Mouse (Mus musculus) heart, postnatal 0 days (tissue): ENCODE measurements at regions not wholly inside any gene's neighbourhood (a gene's known extent, or its start where the extent isn't known, plus 50 kb on each side); places are given as distances from the start of the nearest gene placed in this dataset.

Source experiments
- ATAC-seq: fragments of 200-750 bp; cut with Nextera tagmentation; 2 replicates; pipeline ENCODE4 v1.8.0; 2017; ENCODE audit warnings: low read depth, moderate number of reproducible peaks, moderate library complexity; ENCODE audit not compliant: insufficient read depth
- DNase-seq: peaks from one replicate; pipeline ENCODE4 v3.0.0-alpha.2; 2016; ENCODE audit warnings: low spot score
- H3K27ac ChIP-seq: fragments of 300-500 bp; sonication (generic); 2 replicates; pipeline ENCODE4 v1.5.1; 2014; ENCODE audit warnings: low read depth, mild to moderate bottlenecking
- H3K27me3 ChIP-seq: fragments of 300-500 bp; sonication (generic); 2 replicates; pipeline ENCODE4 v1.6.1; 2014; ENCODE audit warnings: low read length, mixed read lengths; ENCODE audit not compliant: control insufficient read depth, insufficient read depth
- H3K36me3 ChIP-seq: fragments of 300-500 bp; sonication (generic); replicated peaks from 2 replicates; pipeline ENCODE4 v1.6.1; 2014; ENCODE audit warnings: low read length, mixed read lengths; ENCODE audit not compliant: control insufficient read depth, insufficient read depth
- H3K4me1 ChIP-seq: fragments of 300-500 bp; sonication (generic); 2 replicates; pipeline ENCODE4 v1.6.1; 2014; ENCODE audit warnings: antibody characterized with exemption; ENCODE audit not compliant: control insufficient read depth, insufficient read depth
- H3K4me2 ChIP-seq: fragments of 300-500 bp; sonication (generic); 2 replicates; pipeline ENCODE4 v1.6.1; 2014; ENCODE audit warnings: low read depth, mild to moderate bottlenecking, low read length, moderate library complexity
- H3K4me3 ChIP-seq: fragments of 300-500 bp; sonication (generic); 2 replicates; pipeline ENCODE4 v1.5.1; 2014; ENCODE audit warnings: low read depth, low read length
- H3K9ac ChIP-seq: fragments of 300-500 bp; sonication (generic); replicated peaks from 2 replicates; pipeline ENCODE4 v1.6.1; 2014; ENCODE audit warnings: low read depth, low read length, mixed read lengths
- H3K9me3 ChIP-seq: fragments of 300-500 bp; sonication (generic); replicated peaks from 2 replicates; pipeline ENCODE4 v1.6.1; 2016; ENCODE audit warnings: low read length; ENCODE audit not compliant: control insufficient read depth
- CTCF ChIP-seq: IDR thresholded peaks from 2 replicates; pipeline ENCODE4 v1.5.1; 2016; ENCODE audit warnings: antibody characterized with exemption, control low read depth, low read depth
- EP300 ChIP-seq: IDR thresholded peaks from 2 replicates; pipeline ENCODE4 v1.6.1; 2016; ENCODE audit warnings: antibody characterized with exemption, low read depth
- WGBS: fragments of 180-500 bp; shearing (Covaris S2); extraction: QIAGEN DNeasy Blood & Tissue Kit; methylation state at CpG from one replicate; pipeline ENCODE4 v1.1.7; 2014; 5-methylcytosine and 5-hydroxymethylcytosine counted together

DNA sequence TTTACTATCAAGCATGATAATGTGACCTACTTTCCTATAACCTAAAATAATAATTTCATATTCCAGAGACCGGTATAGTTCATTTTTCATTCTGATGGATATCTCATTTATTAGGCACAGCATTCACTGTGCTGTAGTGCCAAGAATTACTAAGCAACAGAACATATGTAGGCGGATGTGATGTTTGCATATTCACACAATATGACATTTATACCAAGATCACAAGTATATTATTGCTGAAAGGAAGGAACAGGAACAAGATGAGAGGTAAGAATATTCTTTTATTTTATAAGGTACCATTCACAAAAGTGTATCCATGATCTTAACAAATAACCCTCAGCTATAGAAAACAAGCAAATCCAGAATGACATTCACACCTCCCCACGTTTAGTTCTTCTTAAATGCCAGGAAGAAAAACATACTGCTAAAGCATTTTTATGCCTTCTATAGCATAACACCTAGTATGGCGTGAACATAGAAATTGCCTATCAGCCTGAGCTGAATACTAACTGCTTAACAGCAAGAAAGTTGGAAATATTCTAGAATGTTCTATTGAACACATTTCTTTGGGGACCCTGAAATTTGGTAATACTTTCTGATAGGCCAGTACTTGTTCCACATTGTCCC is 1062.8 kb upstream of the Acvr2a start:
- no peak for DNase-seq
- Histone ChIP-seq H3K36me3 (no peaks in the 10 kb centered on the region), H3K9ac (no peak overlapping the region), H3K4me2 (no peak overlapping the region), H3K9me3 (no peaks in the 10 kb centered on the region), H3K27me3 (no peaks in the 10 kb centered on the region), H3K4me3 (no peak overlapping the region), H3K4me1 (no peaks in the 10 kb centered on the region), H3K27ac (no peak overlapping the region)
- WGBS, result 70% methylated on average over 4 of the region's 4 CpGs
- TF ChIP-seq CTCF (no peak), EP300 (no peak)
- ATAC-seq, result no peak

- no peaks in the 10 kb centered on the region for H3K4me1 ChIP-seq
- no peak for DNase-seq
- no peak overlapping the region for H3K4me2 ChIP-seq
- H3K9ac ChIP-seq, result no peak overlapping the region
- no peaks in the 10 kb centered on the region for H3K36me3 ChIP-seq
- ATAC-seq, result no peak
- H3K27ac ChIP-seq, result no peak overlapping the region
- no peaks in the 10 kb centered on the region for H3K9me3 ChIP-seq
- H3K4me3 ChIP-seq, result no peak overlapping the region
- H3K27me3 ChIP-seq, result no peaks in the 10 kb centered on the region
- TF ChIP-seq CTCF (no peak), EP300 (no peak)
These were observed 1058.2 kb upstream of the Acvr2a start for GRCm38 (mm10) chr2:47755716-47756115.

GRCm38 (mm10) chr2:47756248-47756647 is 1057.7 kb upstream of the Acvr2a start:
- Histone ChIP-seq H3K27me3 (no peaks in the 10 kb centered on the region), H3K4me3 (no peak overlapping the region), H3K4me2 (no peak overlapping the region), H3K36me3 (no peaks in the 10 kb centered on the region), H3K27ac (no peak overlapping the region), H3K9ac (no peak overlapping the region), H3K9me3 (no peaks in the 10 kb centered on the region; the same call in 1 of the 2 replicates), H3K4me1 (no peaks in the 10 kb centered on the region)
- TF ChIP-seq CTCF (no peak), EP300 (no peak)
- ATAC-seq (no peak), DNase-seq (no peak)
- WGBS, result 46% methylated on average over 4 of the region's 4 CpGs

- WGBS, result 22% methylated on average over 1 of the region's 1 CpGs
- Histone ChIP-seq H3K9me3 (no peaks in the 10 kb centered on the region), H3K4me2 (no peak overlapping the region), H3K27ac (no peak overlapping the region), H3K27me3 (no peaks in the 10 kb centered on the region), H3K4me3 (no peak overlapping the region), H3K4me1 (peaks cover 5% of the 10 kb centered on the region; the same call in 1 of the 2 replicates), H3K36me3 (no peaks in the 10 kb centered on the region), H3K9ac (no peak overlapping the region)
- ATAC-seq (no peak), DNase-seq (no peak)
- TF ChIP-seq EP300 (no peak), CTCF (no peak)
These were observed 1038.1 kb upstream of the Acvr2a start for GRCm38 (mm10) chr2:47775766-47776165.

DNA sequence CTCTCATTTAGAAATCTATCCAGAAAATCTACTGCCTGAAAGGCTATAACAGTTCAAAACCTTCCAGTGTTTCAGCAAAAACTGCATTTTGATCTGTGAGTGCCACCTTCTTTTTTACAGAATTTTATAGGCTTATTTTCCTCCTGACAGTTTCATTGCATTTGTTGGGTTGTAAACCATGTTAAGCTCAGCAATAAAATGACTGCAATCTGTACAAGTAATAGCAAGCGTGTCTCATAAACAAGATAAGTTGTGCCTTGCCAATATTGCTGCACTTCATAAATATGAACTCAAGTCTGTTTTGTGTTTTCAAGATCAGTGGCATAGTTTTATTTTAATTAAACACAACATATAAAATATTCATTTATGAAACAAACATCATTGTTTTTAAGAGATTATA is 1036.9 kb upstream of the Acvr2a start:
- no peak for ATAC-seq
- no peaks in the 10 kb centered on the region for H3K27me3 ChIP-seq
- no peak overlapping the region for H3K4me3 ChIP-seq
- H3K9ac ChIP-seq, result no peak overlapping the region
- H3K27ac ChIP-seq, result no peak overlapping the region
- no peak for DNase-seq
- 70% methylated on average over 1 of the region's 1 CpGs for WGBS
- H3K4me1 ChIP-seq, result peaks cover 5% of the 10 kb centered on the region; the same call in 1 of the 2 replicates
- H3K9me3 ChIP-seq, result no peaks in the 10 kb centered on the region
- H3K4me2 ChIP-seq, result no peak overlapping the region
- TF ChIP-seq EP300, result no peak
- H3K36me3 ChIP-seq, result no peaks in the 10 kb centered on the region

DNA sequence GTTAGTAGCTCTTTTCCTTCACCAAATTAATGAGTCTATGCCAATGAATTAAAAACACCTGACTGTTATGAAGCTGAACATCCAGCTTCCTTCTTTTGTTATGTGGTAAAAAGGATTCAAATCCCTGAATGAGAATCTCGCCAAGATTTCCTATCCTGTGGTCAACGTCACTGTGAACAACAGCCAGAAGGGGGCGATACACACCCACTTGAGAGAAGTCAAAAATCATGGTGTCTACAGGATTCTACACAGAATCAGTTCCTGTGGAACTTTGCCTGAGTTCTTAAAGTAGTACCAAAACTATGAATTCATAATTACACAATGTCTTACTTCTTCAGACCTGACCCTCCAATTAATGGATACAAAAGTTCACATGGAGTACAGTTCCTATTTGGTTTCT is 1028.1 kb upstream of the Acvr2a start:
- no peak for ATAC-seq
- 4% methylated on average over 3 of the region's 3 CpGs for WGBS
- Histone ChIP-seq H3K9me3 (no peaks in the 10 kb centered on the region), H3K27me3 (no peaks in the 10 kb centered on the region), H3K4me2 (no peak overlapping the region), H3K9ac (no peak overlapping the region), H3K4me1 (no peaks in the 10 kb centered on the region), H3K4me3 (no peak overlapping the region), H3K36me3 (no peaks in the 10 kb centered on the region), H3K27ac (no peak overlapping the region)
- DNase-seq, result no peak
- TF ChIP-seq CTCF, result peak; percentile 69
- no peak for TF ChIP-seq EP300
